Mouse (Mus musculus): Measurements from ENCODE around the gene Vsnl1. TPM values are rescaled to one million over a fixed set of nuclear protein-coding genes. Genes with fewer than 3 reads are reported as not detected.

The Vsnl1 gene
- total and polyA plus RNA-seq, 2 experiments from 2014 or later, result 154 to 225 TPM

GRCm38 (mm10) chr12:11350895-11351294 lies 85.5 kb downstream of the Vsnl1 start:
- Histone ChIP-seq H3K27ac (no peak overlapping the region), H3K4me1 (ENCODE audit: insufficient read depth, low read length) (no peaks in the 10 kb centered on the region), H3K36me3 (ENCODE audit: insufficient read depth, low read length) (no peaks in the 10 kb centered on the region), H3K4me2 (ENCODE audit: low read depth, low read length) (no peak overlapping the region), H3K4me3 (ENCODE audit: low read length) (no peak overlapping the region), H3K9me3 (ENCODE audit: low read length) (no peaks in the 10 kb centered on the region), H3K9ac (replicated peaks; ENCODE audit: low read length) (no peak overlapping the region), H3K27me3 (ENCODE audit: insufficient read depth, low read length) (no peaks in the 10 kb centered on the region)
- 33% methylated on average over 5 of the region's 5 CpGs for WGBS
- DNase-seq (ENCODE audit: low spot score), result peak; percentile 92
- TF ChIP-seq CTCF (IDR thresholded peaks at IDR 0.05; ENCODE audit: low read depth), result peak; percentile 89
- ATAC-seq, result peak; percentile 71

GRCm38 (mm10) chr12:11349870-11350269 lies 86.5 kb downstream of the Vsnl1 start:
- Histone ChIP-seq H3K36me3 (ENCODE audit: insufficient read depth, low read length) (no peaks in the 10 kb centered on the region), H3K9me3 (ENCODE audit: low read length) (no peaks in the 10 kb centered on the region), H3K4me2 (ENCODE audit: low read depth, low read length) (no peak overlapping the region), H3K27me3 (ENCODE audit: insufficient read depth, low read length) (no peaks in the 10 kb centered on the region), H3K4me1 (ENCODE audit: insufficient read depth, low read length) (no peaks in the 10 kb centered on the region), H3K9ac (replicated peaks; ENCODE audit: low read length) (no peak overlapping the region), H3K4me3 (ENCODE audit: low read length) (no peak overlapping the region), H3K27ac (no peak overlapping the region)
- TF ChIP-seq CTCF (IDR thresholded peaks at IDR 0.05; ENCODE audit: low read depth), result no peak
- WGBS, result 60% methylated on average over 5 of the region's 5 CpGs
- ATAC-seq, result no peak
- no peak for DNase-seq (ENCODE audit: low spot score)

- no peak overlapping the region for H3K27ac ChIP-seq
- ATAC-seq, result no peak
- no peaks in the 10 kb centered on the region for H3K4me1 ChIP-seq (ENCODE audit: insufficient read depth, low read length)
- H3K4me3 ChIP-seq (ENCODE audit: low read length), result no peak overlapping the region
- H3K4me2 ChIP-seq (ENCODE audit: low read depth, low read length), result no peak overlapping the region
- H3K9me3 ChIP-seq (ENCODE audit: low read length), result no peaks in the 10 kb centered on the region
- no peaks in the 10 kb centered on the region for H3K36me3 ChIP-seq (ENCODE audit: insufficient read depth, low read length)
- no peaks in the 10 kb centered on the region for H3K27me3 ChIP-seq (ENCODE audit: insufficient read depth, low read length)
- no peak for TF ChIP-seq CTCF (IDR thresholded peaks at IDR 0.05; ENCODE audit: low read depth)
- no peak for DNase-seq (ENCODE audit: low spot score)
- 0% methylated on average over 1 of the region's 1 CpGs for WGBS
- no peak overlapping the region for H3K9ac ChIP-seq (replicated peaks; ENCODE audit: low read length)
Measured at GRCm38 (mm10) chr12:11348423-11348822, 88.0 kb downstream of the Vsnl1 start.

- Histone ChIP-seq H3K36me3 (ENCODE audit: insufficient read depth, low read length) (no peaks in the 10 kb centered on the region), H3K9me3 (ENCODE audit: low read length) (no peaks in the 10 kb centered on the region), H3K4me3 (ENCODE audit: low read length) (no peak overlapping the region), H3K27me3 (ENCODE audit: insufficient read depth, low read length) (no peaks in the 10 kb centered on the region), H3K27ac (no peak overlapping the region), H3K4me1 (ENCODE audit: insufficient read depth, low read length) (no peaks in the 10 kb centered on the region), H3K9ac (replicated peaks; ENCODE audit: low read length) (no peak overlapping the region), H3K4me2 (ENCODE audit: low read depth, low read length) (no peak overlapping the region)
- DNase-seq (ENCODE audit: low spot score), result no peak
- 79% methylated on average over 2 of the region's 2 CpGs for WGBS
- no peak for TF ChIP-seq CTCF (IDR thresholded peaks at IDR 0.05; ENCODE audit: low read depth)
- no peak for ATAC-seq
Measured at GRCm38 (mm10) chr12:11345963-11346362, 90.5 kb downstream of the Vsnl1 start.

GRCm38 (mm10) chr12:11342020-11342600 lies 94.3 kb downstream of the Vsnl1 start:
- ATAC-seq (no peak), DNase-seq (ENCODE audit: low spot score) (no peak)
- Histone ChIP-seq H3K36me3 (ENCODE audit: insufficient read depth, low read length) (no peaks in the 10 kb centered on the region), H3K4me2 (ENCODE audit: low read depth, low read length) (no peak overlapping the region), H3K4me1 (ENCODE audit: insufficient read depth, low read length) (no peaks in the 10 kb centered on the region), H3K9me3 (ENCODE audit: low read length) (no peaks in the 10 kb centered on the region), H3K27ac (no peak overlapping the region), H3K27me3 (ENCODE audit: insufficient read depth, low read length) (no peaks in the 10 kb centered on the region), H3K4me3 (ENCODE audit: low read length) (no peak overlapping the region), H3K9ac (replicated peaks; ENCODE audit: low read length) (no peak overlapping the region)
- WGBS, result 82% methylated on average over 6 of the region's 6 CpGs
- no peak for TF ChIP-seq CTCF (IDR thresholded peaks at IDR 0.05; ENCODE audit: low read depth)

GRCm38 (mm10) chr12:11338251-11338650 lies 98.2 kb downstream of the Vsnl1 start:
- Histone ChIP-seq H3K4me2 (ENCODE audit: low read depth, low read length) (no peak overlapping the region), H3K27me3 (ENCODE audit: insufficient read depth, low read length) (no peaks in the 10 kb centered on the region), H3K4me1 (ENCODE audit: insufficient read depth, low read length) (no peaks in the 10 kb centered on the region), H3K4me3 (ENCODE audit: low read length) (no peak overlapping the region), H3K9ac (replicated peaks; ENCODE audit: low read length) (no peak overlapping the region), H3K36me3 (ENCODE audit: insufficient read depth, low read length) (no peaks in the 10 kb centered on the region), H3K27ac (no peak overlapping the region), H3K9me3 (ENCODE audit: low read length) (no peaks in the 10 kb centered on the region)
- DNase-seq (ENCODE audit: low spot score) (no peak), ATAC-seq (no peak)
- TF ChIP-seq CTCF (IDR thresholded peaks at IDR 0.05; ENCODE audit: low read depth), result no peak
- 85% methylated on average over 2 of the region's 2 CpGs for WGBS

GRCm38 (mm10) chr12:11336845-11337244 lies 99.6 kb downstream of the Vsnl1 start:
- DNase-seq (ENCODE audit: low spot score) (peak; percentile 56), ATAC-seq (no peak)
- 39% methylated on average over 4 of the region's 4 CpGs for WGBS
- H3K9ac ChIP-seq (replicated peaks; ENCODE audit: low read length), result no peak overlapping the region
- H3K4me1 ChIP-seq (ENCODE audit: insufficient read depth, low read length), result no peaks in the 10 kb centered on the region
- peak; percentile 73 for TF ChIP-seq CTCF (IDR thresholded peaks at IDR 0.05; ENCODE audit: low read depth)
- no peaks in the 10 kb centered on the region for H3K27me3 ChIP-seq (ENCODE audit: insufficient read depth, low read length)
- no peak overlapping the region for H3K4me2 ChIP-seq (ENCODE audit: low read depth, low read length)
- no peaks in the 10 kb centered on the region for H3K36me3 ChIP-seq (ENCODE audit: insufficient read depth, low read length)
- H3K4me3 ChIP-seq (ENCODE audit: low read length), result no peak overlapping the region
- H3K9me3 ChIP-seq (ENCODE audit: low read length), result no peaks in the 10 kb centered on the region
- H3K27ac ChIP-seq, result no peak overlapping the region
